Mouse (Mus musculus) left cerebral cortex, adult 2 months (tissue): ENCODE measurements around the gene Fosl1. TPM values are rescaled to one million over a fixed set of nuclear protein-coding genes. Genes with fewer than 3 reads are reported as not detected.
"Not testable (repeated sequence)": the region's sequence is repeated elsewhere in the genome, so short reads cannot be mapped to it uniquely, and the experiment has no call there.

ENCODE experiments used
- DNase-seq, 2 experiments: peaks; one replicate each; pipeline ENCODE4 v3.0.0; 2021 to 2022; ENCODE audit warnings: low spot score in 2 of 2, mixed read lengths in 1 of 2; ENCODE audit errors: extremely low spot score in 1 of 2
- H3K27ac ChIP-seq: fragments of 200-600 bp; 2 replicates; pipeline ENCODE4 v1.8.1; 2022
- H3K4me3 ChIP-seq: fragments of 200-600 bp; 2 replicates; pipeline ENCODE4 v1.8.1; 2022
- CTCF ChIP-seq: fragments of 200-600 bp; IDR thresholded peaks from 2 replicates; pipeline ENCODE4 v1.8.1; 2022; ENCODE audit warnings: antibody characterized with exemption, mild to moderate bottlenecking, moderate library complexity
- intact Hi-C: fragments of 180-260 bp; cut with DNase I; formaldehyde crosslinking; loops from one replicate; pipeline ENCODE4 v1.15.1; 2025
- long read RNA-seq, 2 experiments: library from polyadenylated mRNA; stranded (forward); transcript quantifications; one replicate each; pipeline ENCODE4 v2.0.0; 2021; ENCODE audit warnings: borderline mapping rate in 2 of 2
- total RNA-seq, 2 experiments: library from RNA; stranded (reverse); gene quantifications; 2 replicates each; pipeline ENCODE4 v1.2.3; 2021

Gene Fosl1
- total RNA-seq: under 1 TPM in 1 of 2 experiments, not detected in 1; 0.65 TPM
- long read RNA-seq, experiment 1: 0 reads
- long read RNA-seq, experiment 2: 0 reads

GRCm38 (mm10) chr19:5447515-5448353 lies at the start of gene Fosl1:
TSS of gene Fosl1 (plus strand) at chr19:5447547.
- intact Hi-C loops: no loop called here
- DNase-seq: peak; percentile 69 to 70
- no peak for TF ChIP-seq CTCF
- no peak within 1 kb of the TSS for H3K27ac ChIP-seq
- peak within 1 kb of the TSS; percentile 66 for H3K4me3 ChIP-seq

- not testable (repeated sequence) for DNase-seq
Measured at GRCm38 (mm10) chr19:5401073-5401472, 46.3 kb upstream of the Fosl1 start.

GRCm38 (mm10) chr19:5402293-5402692 lies 45.1 kb upstream of the Fosl1 start, which contains the start of gene Tsga10ip:
TSS of gene Tsga10ip (minus strand) at chr19:5402526.
- intact Hi-C loops: no loop called here

More at GRCm38 (mm10) chr19:5401073-5401472, 46.3 kb upstream of the Fosl1 start:
- H3K4me3 ChIP-seq, H3K27ac ChIP-seq, intact Hi-C loops: not testable (repeated sequence)

GRCm38 (mm10) chr19:5405924-5406323 lies 41.4 kb upstream of the Fosl1 start:
- DNase-seq: no peak
- intact Hi-C loops: no loop called here
- Histone ChIP-seq H3K4me3 (peak overlapping the region; percentile 23; the same call in 1 of the 2 replicates), H3K27ac (peak overlapping the region; percentile 24; the same call in 1 of the 2 replicates)
- no peak for TF ChIP-seq CTCF

More at GRCm38 (mm10) chr19:5402293-5402692, 45.1 kb upstream of the Fosl1 start, which contains the start of gene Tsga10ip:
- no peak for TF ChIP-seq CTCF
- H3K27ac ChIP-seq: no peak within 1 kb of the TSS
- no peak within 1 kb of the TSS for H3K4me3 ChIP-seq
- DNase-seq: no peak

GRCm38 (mm10) chr19:5406531-5407126 lies 40.7 kb upstream of the Fosl1 start:
- H3K27ac ChIP-seq: peak overlapping the region; percentile 95
- DNase-seq: peak in 1 of 2 experiments; percentile 28
- intact Hi-C loops: not testable (repeated sequence)

GRCm38 (mm10) chr19:5407133-5407532 lies 40.2 kb upstream of the Fosl1 start:
- TF ChIP-seq CTCF: peak; percentile 55
- intact Hi-C loops: no loop called here
- Histone ChIP-seq H3K27ac (peak overlapping the region; percentile 95), H3K4me3 (peak overlapping the region; percentile 50)
- DNase-seq: peak in 1 of 2 experiments; percentile 33

More at GRCm38 (mm10) chr19:5406531-5407126, 40.7 kb upstream of the Fosl1 start:
- H3K4me3 ChIP-seq: peak overlapping the region; percentile 50

GRCm38 (mm10) chr19:5408057-5409001 lies 39.0 kb upstream of the Fosl1 start:
- H3K27ac ChIP-seq: no peak overlapping the region
- no peak for DNase-seq
- TF ChIP-seq CTCF: no peak
- intact Hi-C loops: no loop called here
- no peak overlapping the region for H3K4me3 ChIP-seq

- no peak for DNase-seq
- no peak overlapping the region for H3K27ac ChIP-seq
- TF ChIP-seq CTCF: no peak
- no peak overlapping the region for H3K4me3 ChIP-seq
- intact Hi-C loops: no loop called here
Measured at GRCm38 (mm10) chr19:5409068-5409467, 38.3 kb upstream of the Fosl1 start.

GRCm38 (mm10) chr19:5410641-5411040 lies 36.7 kb upstream of the Fosl1 start:
- Histone ChIP-seq H3K27ac (no peak overlapping the region), H3K4me3 (no peak overlapping the region)
- no peak for DNase-seq
- TF ChIP-seq CTCF: no peak
- intact Hi-C loops: no loop called here

GRCm38 (mm10) chr19:5411961-5412360 lies 35.4 kb upstream of the Fosl1 start:
- no peak overlapping the region for H3K4me3 ChIP-seq
- no peak overlapping the region for H3K27ac ChIP-seq
- no peak for TF ChIP-seq CTCF
- intact Hi-C loops: no loop called here
- no peak for DNase-seq

GRCm38 (mm10) chr19:5413840-5414239 lies 33.5 kb upstream of the Fosl1 start:
- H3K4me3 ChIP-seq: no peak overlapping the region
- intact Hi-C loops: no loop called here
- no peak for TF ChIP-seq CTCF
- DNase-seq: no peak
- no peak overlapping the region for H3K27ac ChIP-seq
